Mouse (Mus musculus): ENCODE data around the gene Olfr945. TPM values are rescaled to one million over a fixed set of nuclear protein-coding genes. Genes with fewer than 3 reads are reported as not detected.

Olfr945 gene
- not detected for polyA plus RNA-seq (2017; shearing (Covaris generic))

GRCm38 (mm10) chr9:39276718-39277117, at the start of gene Olfr945:
Olfr945 (minus strand) TSS chr9:39276818.

GRCm38 (mm10) chr9:39325945-39326344, 49.3 kb upstream of the Olfr945 start, which contains the start of gene Olfr948:
Olfr948 (minus strand) TSS chr9:39326045.

GRCm38 (mm10) chr9:39249894-39250293, 26.7 kb downstream of the Olfr945 start, which contains the start of gene Olfr1537:
Olfr1537 (minus strand) TSS chr9:39249994.

Other genes starting within 250 kb of the Olfr945 start
- not detected for gene Olfr937, start 211.9 kb downstream of the Olfr945 start, polyA plus RNA-seq (2017; shearing (Covaris generic))
- not detected for gene Olfr938, start 197.9 kb downstream of the Olfr945 start, polyA plus RNA-seq (2017; shearing (Covaris generic))
- not detected for gene Olfr27, start 148.7 kb downstream of the Olfr945 start, polyA plus RNA-seq (2017; shearing (Covaris generic))
- 0.04 TPM for gene Olfr943, start 110.5 kb downstream of the Olfr945 start, polyA plus RNA-seq (2017; shearing (Covaris generic))
- not detected for gene Olfr944, start 74.9 kb downstream of the Olfr945 start, polyA plus RNA-seq (2017; shearing (Covaris generic))
- gene Olfr1537, start 26.8 kb downstream of the Olfr945 start, polyA plus RNA-seq (2017; shearing (Covaris generic)), result not detected
- not detected for gene Olfr948, start 49.2 kb upstream of the Olfr945 start, polyA plus RNA-seq (2017; shearing (Covaris generic))
- not detected for gene Olfr951, start 110.6 kb upstream of the Olfr945 start, polyA plus RNA-seq (2017; shearing (Covaris generic))
- not detected for gene Olfr952, start 150.3 kb upstream of the Olfr945 start, polyA plus RNA-seq (2017; shearing (Covaris generic))
- not detected for gene Olfr954, start 179.9 kb upstream of the Olfr945 start, polyA plus RNA-seq (2017; shearing (Covaris generic))
- not detected for gene Olfr955, start 195.1 kb upstream of the Olfr945 start, polyA plus RNA-seq (2017; shearing (Covaris generic))
- gene Olfr44, start 217.2 kb upstream of the Olfr945 start, polyA plus RNA-seq (2017; shearing (Covaris generic)), result not detected
- gene Olfr957, start 239.0 kb upstream of the Olfr945 start, polyA plus RNA-seq (2017; shearing (Covaris generic)), result not detected

Measured in inflammation-experienced regulatory T-cells, adult 16 weeks (primary cell).